Mouse (Mus musculus): ENCODE measurements around the gene Zfp318.

Gene Zfp318

DNA sequence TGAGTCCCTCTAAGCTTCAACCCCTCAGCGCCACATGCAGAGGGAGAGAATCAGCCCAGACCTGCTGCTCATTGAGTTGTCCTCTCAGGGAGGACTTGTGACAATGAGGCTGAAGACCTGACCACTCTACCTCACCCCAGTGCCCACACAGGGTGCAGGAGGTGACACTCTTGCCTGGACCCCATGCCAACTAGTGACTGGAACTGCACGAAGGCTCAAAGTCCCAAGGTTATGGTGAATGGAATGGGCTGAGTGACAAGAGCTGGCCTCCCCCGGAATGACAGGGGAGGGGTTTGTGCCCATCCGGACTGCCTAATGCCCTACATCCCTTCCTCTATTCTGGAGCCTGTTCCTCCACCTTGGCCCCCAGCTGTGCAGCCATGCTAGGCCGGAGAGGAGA lies 69.2 kb downstream of the Zfp318 start:
- no peak for DNase-seq (ENCODE audit: low spot score)

DNA sequence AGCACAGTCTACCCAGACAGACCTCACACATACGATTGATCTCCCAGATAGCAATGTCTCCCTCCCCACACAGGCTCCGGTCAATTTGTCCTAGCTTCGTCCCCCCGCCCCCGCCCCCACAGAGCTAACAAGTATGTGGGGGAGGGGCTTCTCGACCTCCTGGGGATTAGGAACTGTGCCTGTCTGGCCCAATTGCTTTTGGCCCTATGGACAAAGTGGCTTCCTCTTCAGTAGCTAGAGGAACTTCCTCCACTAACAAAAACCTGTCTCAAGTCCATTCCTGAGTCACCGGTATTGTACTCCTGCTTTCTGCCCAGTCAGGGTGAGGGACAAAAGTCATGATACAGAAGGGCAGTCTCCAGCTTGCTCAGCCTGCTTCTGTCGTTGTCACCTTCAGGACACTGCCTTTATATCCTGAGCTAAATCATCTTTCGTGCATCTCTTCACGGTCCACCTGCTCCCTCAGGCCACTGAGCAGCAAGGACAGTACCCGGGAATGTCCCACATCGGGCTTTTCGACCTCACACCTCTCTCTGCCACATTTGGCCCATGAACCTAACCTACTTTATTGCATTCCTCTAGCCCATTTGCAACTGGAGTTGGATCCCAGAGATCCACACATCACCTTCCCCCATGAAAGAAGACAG lies 69.9 kb downstream of the Zfp318 start:
- no peak for DNase-seq (ENCODE audit: low spot score)

DNA sequence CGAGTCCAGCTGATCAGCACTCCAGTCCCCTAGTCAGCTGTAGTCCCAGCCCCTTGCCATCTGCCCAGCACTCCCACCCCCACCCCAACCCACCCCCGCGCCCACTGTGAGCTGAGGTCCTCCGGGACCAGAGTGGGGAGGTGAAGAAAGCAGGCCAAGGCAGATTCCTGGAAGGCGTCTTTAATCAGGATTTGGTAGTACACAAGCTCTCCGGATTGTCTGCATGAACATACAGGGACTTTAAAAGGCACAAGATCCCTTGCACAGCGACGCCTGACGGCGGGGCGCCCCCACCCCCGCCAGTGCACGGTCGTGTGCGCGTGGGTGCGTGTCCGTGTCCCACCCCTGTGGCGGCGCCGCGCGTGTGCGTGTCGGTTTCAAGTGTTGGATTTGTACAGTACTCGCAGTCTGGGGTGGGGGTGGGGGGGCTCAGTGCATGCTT lies 70.5 kb downstream of the Zfp318 start:
- no peak for DNase-seq (ENCODE audit: low spot score)

DNA sequence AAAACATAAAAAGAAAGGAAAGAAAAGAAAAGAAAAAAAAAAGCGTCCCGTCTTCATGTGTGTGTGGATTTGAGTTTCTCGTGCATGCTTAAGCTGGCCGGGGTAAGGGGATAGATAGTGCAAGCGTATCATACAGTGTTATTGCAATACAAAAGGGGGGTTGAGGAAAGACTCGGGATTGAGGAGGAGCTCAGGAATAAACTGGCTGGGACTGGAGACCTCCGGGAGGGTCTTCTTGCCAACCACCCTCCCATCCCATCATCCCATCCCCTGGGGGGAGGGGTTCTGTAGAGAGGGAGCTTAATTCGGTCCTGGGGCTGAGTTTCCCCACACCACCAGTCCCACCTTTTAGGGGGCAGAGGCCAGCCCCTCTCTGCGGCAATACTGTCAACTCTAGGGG lies 71.0 kb downstream of the Zfp318 start:
- DNase-seq (ENCODE audit: low spot score), result no peak

DNA sequence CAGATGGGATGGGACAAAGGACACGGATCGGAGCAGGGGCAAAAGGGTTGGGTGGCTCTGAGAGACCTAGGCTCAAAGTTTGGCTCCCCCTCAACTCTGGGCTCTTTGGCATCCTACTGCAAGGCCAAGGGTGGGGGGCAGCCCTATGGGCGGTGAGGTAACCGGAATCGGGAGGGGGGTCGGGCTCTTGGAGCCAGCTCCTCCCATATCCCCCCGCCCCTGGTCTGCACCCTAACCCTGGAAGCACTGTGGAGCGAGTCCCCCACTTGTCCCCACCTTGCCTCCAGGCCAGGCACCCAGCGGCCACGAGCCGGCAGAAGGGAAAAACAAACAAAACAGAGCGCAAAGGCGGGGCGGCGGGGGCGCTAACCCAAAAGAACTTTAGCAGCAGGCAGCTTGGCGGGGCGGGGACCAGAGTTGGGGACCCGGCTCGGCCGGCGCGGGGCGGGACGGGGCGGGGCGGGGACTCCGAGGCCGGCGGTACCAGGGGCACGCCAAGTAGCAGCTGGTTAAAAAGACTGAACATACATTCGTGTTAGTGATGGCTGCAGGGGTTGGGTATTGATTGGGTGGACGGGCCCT lies 71.7 kb downstream of the Zfp318 start:
- no peak for DNase-seq (ENCODE audit: low spot score)

DNA sequence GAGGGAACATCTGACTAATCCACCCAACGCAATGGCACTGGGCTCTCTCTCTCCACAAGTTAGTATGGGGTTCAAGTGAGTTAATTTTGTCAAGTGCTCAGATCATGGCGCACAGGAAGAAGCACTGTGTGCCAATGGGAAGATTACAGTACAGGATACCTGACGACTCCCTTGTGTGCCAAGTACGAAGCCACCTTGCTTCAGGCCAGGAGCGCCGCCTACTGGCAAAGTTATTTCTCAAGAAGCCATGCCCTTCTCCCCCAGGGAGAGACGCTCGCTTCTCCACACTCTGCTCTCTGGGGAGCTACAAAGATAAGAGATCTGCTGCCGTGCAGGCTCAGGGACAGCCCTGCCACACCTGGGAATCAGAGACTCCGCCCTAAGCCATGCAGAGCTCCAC lies 74.3 kb downstream of the Zfp318 start:
- DNase-seq (ENCODE audit: low spot score), result peak; percentile 36

DNA sequence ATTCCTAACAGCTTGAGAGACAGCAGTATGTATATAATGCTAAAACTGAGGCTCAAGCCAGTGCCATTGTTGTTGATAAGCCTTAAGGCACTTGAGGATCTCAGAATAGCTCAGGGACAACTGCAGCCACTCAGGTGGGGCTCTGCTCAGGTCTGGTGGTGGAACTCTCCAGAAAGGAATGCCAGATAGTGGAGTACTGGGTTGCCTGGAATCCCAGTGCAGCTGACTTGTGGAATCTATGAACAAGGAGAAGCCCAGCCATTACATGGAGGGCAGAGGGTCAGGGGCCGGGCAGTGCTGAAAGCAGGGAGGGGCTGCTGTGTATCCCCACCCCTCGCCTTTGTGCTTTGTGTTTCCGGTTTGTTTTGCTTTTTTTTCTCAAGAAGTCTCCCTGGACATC lies 74.9 kb downstream of the Zfp318 start:
- no peak for DNase-seq (ENCODE audit: low spot score)

DNA sequence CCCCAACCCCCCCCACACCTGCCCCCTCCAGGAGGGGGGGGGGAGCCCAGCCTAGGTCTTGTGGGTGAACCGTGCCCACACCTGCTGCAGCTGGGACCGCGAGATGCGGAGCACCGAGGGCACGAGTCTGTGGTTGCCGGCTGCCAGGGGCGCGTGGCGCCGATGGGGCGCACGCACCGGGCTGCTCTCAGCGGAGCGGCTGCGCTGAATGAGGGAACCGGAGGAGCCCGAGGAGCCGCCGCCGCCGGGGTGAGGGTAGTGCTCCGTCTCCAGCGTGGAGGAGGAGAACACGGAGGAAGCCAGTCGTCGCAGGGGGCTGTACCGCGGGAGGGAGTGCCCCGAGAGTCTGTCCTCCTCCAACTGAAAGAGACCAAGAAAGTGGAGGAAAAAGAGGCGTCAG lies 77.1 kb downstream of the Zfp318 start:
- no peak for DNase-seq (ENCODE audit: low spot score)

DNA sequence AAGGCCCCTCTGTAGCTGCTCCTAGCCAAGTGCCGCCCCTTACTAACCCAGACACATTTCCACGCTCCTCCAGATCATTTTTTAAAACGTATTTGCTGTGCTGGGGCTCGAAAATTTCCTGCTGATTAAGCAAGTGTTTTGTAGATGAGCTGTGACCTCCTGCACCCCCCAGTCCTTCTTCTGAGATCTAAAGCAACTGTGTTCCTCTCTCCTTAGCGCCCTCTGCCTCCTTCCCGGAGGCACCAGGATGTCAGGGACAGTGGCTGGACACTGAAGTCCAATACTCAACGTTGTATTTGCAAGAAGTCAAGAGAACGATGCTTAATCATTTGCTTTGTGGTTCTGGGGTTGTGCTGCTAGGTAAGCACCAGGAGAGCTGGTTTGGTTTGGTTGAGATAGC lies 77.8 kb downstream of the Zfp318 start:
- DNase-seq (ENCODE audit: low spot score), result no peak

DNA sequence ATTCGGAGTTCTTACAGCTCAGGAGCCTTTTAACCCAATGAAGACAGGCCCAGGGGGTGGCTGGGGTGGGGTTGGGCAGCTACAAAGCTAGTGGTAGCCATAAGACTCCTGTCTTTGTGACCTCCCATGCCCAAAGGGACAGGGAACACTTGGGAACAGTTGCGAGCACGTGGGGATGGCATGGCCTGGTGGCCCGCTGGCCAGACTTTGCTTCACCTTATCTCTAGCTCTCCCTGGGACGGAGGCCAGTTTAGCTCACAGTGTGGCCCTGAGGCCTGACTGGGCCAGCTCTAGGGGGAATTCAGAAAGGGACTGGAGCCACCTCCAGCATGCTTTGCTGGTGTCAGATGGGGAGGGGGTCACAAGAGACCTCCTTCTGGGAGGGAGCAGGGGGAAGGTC lies 78.7 kb downstream of the Zfp318 start:
- DNase-seq (ENCODE audit: low spot score), result no peak

DNA sequence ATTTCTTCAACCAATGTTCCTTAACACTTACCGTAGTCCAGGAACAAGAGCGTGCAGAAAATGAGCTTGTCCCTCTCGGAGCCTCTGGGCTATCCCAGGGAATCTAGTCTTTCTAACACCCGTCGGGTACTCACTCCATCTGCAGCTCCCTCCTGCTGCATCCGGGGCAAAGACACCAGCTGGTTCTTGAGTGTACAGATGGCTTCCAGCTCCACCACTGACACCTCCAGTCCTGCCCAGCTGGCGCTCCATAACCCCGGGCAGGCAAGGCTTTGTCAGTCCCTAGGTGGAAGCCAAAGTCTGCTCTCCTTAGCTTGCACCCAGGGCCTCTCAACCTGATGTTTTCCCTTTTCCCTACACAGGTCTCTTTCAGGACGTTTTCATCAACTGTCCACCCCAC lies 84.3 kb downstream of the Zfp318 start:
- no peak for DNase-seq (ENCODE audit: low spot score)
